Mouse (Mus musculus): ENCODE data around the gene Amigo3. TPM values are rescaled to one million over a fixed set of nuclear protein-coding genes. Genes with fewer than 3 reads are reported as not detected.

Gene Amigo3
- polyA plus RNA-seq, 1 experiment from 2014 or later, result 2.3 TPM

- 95% methylated on average over 7 of the region's 7 CpGs for whole genome bisulfite sequencing
- no peak overlapping the region for H3K4me2 ChIP-seq
- no peak overlapping the region for H3K27ac ChIP-seq (replicated peaks)
- H3K36me3 ChIP-seq, result peaks cover 72% of the 10 kb centered on the region
- no peak overlapping the region for H3K4me3 ChIP-seq
- H3K4me1 ChIP-seq, result peaks cover 22% of the 10 kb centered on the region
- no peak for ATAC-seq (ENCODE audit: extremely low read depth, insufficient number of reproducible peaks, low FRiP score, low TSS enrichment)
- H3K9ac ChIP-seq, result no peak overlapping the region
- no peaks in the 10 kb centered on the region for H3K9me3 ChIP-seq
- no peaks in the 10 kb centered on the region for H3K27me3 ChIP-seq (replicated peaks)
Measured at GRCm38 (mm10) chr9:108090611-108091120, 37.7 kb downstream of the Amigo3 start.

GRCm38 (mm10) chr9:108093586-108093985 is 40.6 kb downstream of the Amigo3 start:
- WGBS, result 62% methylated on average over 10 of the region's 10 CpGs
- H3K4me3 ChIP-seq, result peak overlapping the region; percentile 80
- H3K36me3 ChIP-seq, result peaks cover 43% of the 10 kb centered on the region
- ATAC-seq (ENCODE audit: extremely low read depth, insufficient number of reproducible peaks, low FRiP score, low TSS enrichment), result no peak
- no peaks in the 10 kb centered on the region for H3K9me3 ChIP-seq
- peak overlapping the region; percentile 82 for H3K27ac ChIP-seq (replicated peaks)
- H3K4me2 ChIP-seq, result peak overlapping the region; percentile 100
- peak overlapping the region; percentile 91 for H3K9ac ChIP-seq
- H3K4me1 ChIP-seq, result peaks cover 50% of the 10 kb centered on the region
- H3K27me3 ChIP-seq (replicated peaks), result no peaks in the 10 kb centered on the region

- under 1% methylated on average over 50 of the region's 52 CpGs for WGBS
- Histone ChIP-seq H3K27ac (replicated peaks) (peak within 1 kb of the TSS; percentile 82), H3K27me3 (replicated peaks) (no peaks in the 10 kb centered on the region), H3K4me1 (peaks cover 52% of the 10 kb centered on the region), H3K4me2 (peak within 1 kb of the TSS; percentile 100), H3K9me3 (no peaks in the 10 kb centered on the region), H3K4me3 (peak within 1 kb of the TSS; percentile 80), H3K9ac (peak within 1 kb of the TSS; percentile 91), H3K36me3 (peaks cover 35% of the 10 kb centered on the region)
- ATAC-seq (ENCODE audit: extremely low read depth, insufficient number of reproducible peaks, low FRiP score, low TSS enrichment), result peak; percentile 91
Measured at GRCm38 (mm10) chr9:108094184-108094941, 41.4 kb downstream of the Amigo3 start, which contains the start of gene Apeh. Gene Apeh (minus strand): TSS chr9:108094606.

GRCm38 (mm10) chr9:108094998-108095411 is 42.0 kb downstream of the Amigo3 start:
- Histone ChIP-seq H3K27ac (replicated peaks) (peak overlapping the region; percentile 82), H3K27me3 (replicated peaks) (no peaks in the 10 kb centered on the region), H3K9me3 (no peaks in the 10 kb centered on the region), H3K4me3 (peak overlapping the region; percentile 80), H3K4me2 (peak overlapping the region; percentile 100), H3K9ac (peak overlapping the region; percentile 91), H3K36me3 (peaks cover 29% of the 10 kb centered on the region), H3K4me1 (peaks cover 52% of the 10 kb centered on the region)
- WGBS, result 0% methylated on average over 16 of the region's 16 CpGs
- peak; percentile 10; the same call in 1 of the 2 replicates for ATAC-seq (ENCODE audit: extremely low read depth, insufficient number of reproducible peaks, low FRiP score, low TSS enrichment)

DNA sequence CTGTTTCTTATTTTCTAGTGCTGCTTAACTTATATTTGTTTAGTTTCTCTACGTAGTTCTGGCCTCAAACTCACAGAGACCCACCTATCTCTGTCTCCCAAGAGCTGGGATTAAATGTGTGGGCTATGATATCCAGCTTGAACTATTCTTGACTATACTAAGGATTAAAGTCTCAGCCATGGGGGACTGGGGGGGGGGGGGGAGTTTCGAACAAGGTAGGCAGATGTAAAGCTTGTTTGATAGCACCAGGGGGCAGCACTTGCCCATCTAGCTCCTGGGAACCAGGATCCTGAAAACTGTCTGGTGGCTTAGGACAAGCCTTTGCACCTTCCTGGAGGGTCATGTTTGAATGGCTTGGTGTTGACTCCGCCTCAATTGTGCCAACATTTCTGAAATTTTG is 42.6 kb downstream of the Amigo3 start:
- Histone ChIP-seq H3K36me3 (peaks cover 24% of the 10 kb centered on the region), H3K4me2 (peak overlapping the region; percentile 100), H3K27me3 (replicated peaks) (no peaks in the 10 kb centered on the region), H3K9me3 (no peaks in the 10 kb centered on the region), H3K27ac (replicated peaks) (peak overlapping the region; percentile 82), H3K4me3 (peak overlapping the region; percentile 80), H3K9ac (peak overlapping the region; percentile 91), H3K4me1 (peaks cover 52% of the 10 kb centered on the region)
- ATAC-seq (ENCODE audit: extremely low read depth, insufficient number of reproducible peaks, low FRiP score, low TSS enrichment), result no peak
- WGBS, result 10% methylated on average over 3 of the region's 3 CpGs

DNA sequence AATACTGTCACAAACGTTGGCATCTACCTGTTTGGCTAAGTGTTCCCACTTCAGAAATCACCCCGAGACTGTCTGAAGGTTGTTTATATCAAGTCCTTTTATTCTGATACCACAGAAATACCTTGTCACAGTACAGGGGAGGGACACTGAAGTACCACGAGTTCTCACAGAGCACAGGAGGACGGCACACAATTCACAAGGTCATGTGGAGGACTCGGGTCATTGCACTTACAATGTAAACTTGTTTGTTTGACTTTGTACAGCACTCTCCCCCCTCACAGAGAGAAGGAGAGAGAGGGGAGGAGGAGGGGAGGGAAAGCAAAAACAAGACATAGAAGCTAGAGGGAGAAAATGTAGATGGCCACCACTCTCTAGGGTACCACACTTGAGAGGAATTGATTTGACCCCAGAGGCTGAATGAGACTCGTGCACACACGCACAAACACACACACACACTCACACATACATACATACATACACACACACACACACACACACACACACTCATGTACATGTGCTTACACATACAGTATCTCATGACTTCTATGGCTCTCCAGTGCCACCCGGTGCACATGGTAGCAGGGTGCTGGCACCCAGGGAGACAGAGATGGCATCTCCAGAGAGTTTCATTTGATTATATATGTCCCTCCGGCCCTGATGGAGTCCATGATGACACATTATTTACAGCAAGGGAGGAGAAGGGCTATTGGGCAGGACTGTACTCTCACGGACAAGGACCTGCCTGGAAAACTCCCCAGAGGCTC is 43.2 kb downstream of the Amigo3 start:
- Histone ChIP-seq H3K4me3 (peak overlapping the region; percentile 80; the same call in 1 of the 2 replicates), H3K9me3 (no peaks in the 10 kb centered on the region), H3K9ac (peak overlapping the region; percentile 62; the same call in 1 of the 2 replicates), H3K4me2 (peak overlapping the region; percentile 100), H3K27ac (replicated peaks) (peak overlapping the region; percentile 49), H3K36me3 (peaks cover 18% of the 10 kb centered on the region), H3K27me3 (replicated peaks) (no peaks in the 10 kb centered on the region), H3K4me1 (peaks cover 52% of the 10 kb centered on the region)
- WGBS, result 59% methylated on average over 10 of the region's 10 CpGs
- no peak for ATAC-seq (ENCODE audit: extremely low read depth, insufficient number of reproducible peaks, low FRiP score, low TSS enrichment)

GRCm38 (mm10) chr9:108099619-108100018 is 46.7 kb downstream of the Amigo3 start:
- no peak for ATAC-seq (ENCODE audit: extremely low read depth, insufficient number of reproducible peaks, low FRiP score, low TSS enrichment)
- WGBS, result 86% methylated on average over 8 of the region's 8 CpGs
- Histone ChIP-seq H3K9ac (no peak overlapping the region), H3K4me3 (no peak overlapping the region), H3K4me1 (peaks cover 41% of the 10 kb centered on the region), H3K27me3 (replicated peaks) (no peaks in the 10 kb centered on the region), H3K36me3 (no peaks in the 10 kb centered on the region), H3K9me3 (no peaks in the 10 kb centered on the region), H3K4me2 (no peak overlapping the region), H3K27ac (replicated peaks) (no peak overlapping the region)

DNA sequence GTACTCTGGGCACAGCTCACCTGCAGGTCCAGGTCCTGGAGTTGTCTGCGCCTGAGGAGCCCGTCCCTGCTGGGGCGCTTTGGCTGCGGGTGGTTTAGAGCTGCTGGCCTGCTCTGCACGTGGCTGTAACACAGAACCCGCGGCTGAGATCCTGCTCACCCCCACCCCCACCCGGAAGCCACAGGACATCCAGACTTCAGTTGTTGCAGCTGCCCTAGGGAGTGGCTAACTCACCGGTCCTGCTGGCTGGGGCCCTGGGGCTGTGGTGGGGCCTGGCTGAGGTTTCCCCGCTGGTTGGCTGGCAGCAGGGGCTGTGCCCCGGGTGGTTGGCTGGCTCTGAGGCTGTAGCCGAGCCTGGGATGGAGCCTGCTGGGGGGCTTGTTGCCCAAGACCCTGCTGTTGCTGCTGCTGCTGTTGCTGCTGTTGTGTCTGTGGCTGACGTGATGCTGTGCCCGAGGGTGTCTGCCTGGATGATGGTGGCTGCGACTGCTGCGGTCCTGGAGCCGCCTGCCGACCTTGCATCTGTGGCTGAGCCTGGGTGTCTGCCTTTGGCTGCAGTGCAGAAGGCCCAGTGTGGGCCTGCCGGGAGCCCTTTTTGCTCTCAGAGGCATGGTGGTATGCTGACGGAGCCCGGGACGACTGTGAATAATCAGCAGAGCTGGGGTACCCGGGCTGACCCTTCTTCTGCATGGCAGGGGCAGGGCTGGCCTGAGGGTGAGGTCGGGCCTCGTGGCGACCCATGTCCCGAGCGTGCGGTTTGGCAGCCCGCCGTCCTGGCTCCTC is 52.0 kb downstream of the Amigo3 start:
- 42% methylated on average over 30 of the region's 31 CpGs for WGBS
- peak overlapping the region; percentile 44 for H3K4me2 ChIP-seq
- H3K9me3 ChIP-seq, result no peaks in the 10 kb centered on the region
- peak overlapping the region; percentile 69 for H3K9ac ChIP-seq
- H3K27ac ChIP-seq (replicated peaks), result no peak overlapping the region
- H3K4me1 ChIP-seq, result peaks cover 23% of the 10 kb centered on the region
- H3K27me3 ChIP-seq (replicated peaks), result peaks cover 18% of the 10 kb centered on the region
- peak; percentile 1; the same call in 1 of the 2 replicates for ATAC-seq (ENCODE audit: extremely low read depth, insufficient number of reproducible peaks, low FRiP score, low TSS enrichment)
- peak overlapping the region; percentile 8; the same call in 1 of the 2 replicates for H3K4me3 ChIP-seq
- no peaks in the 10 kb centered on the region for H3K36me3 ChIP-seq

Small RNA genes lying within 50 kb of the gene (microRNA-seq; reads per million reads assigned to microRNA genes)
- not detected for gene Gm47303
- not detected for gene Mir7088

Other genes with a start within 250 kb of the Amigo3 start
- 46.5 and 48.4 TPM in 2 replicates for gene Rbm6, start 179.9 kb upstream of the Amigo3 start, polyA plus RNA-seq (2015; fragmentation: Nextera tagmentation; extraction: Ambion mirVana)
- 8.1 and 9.1 TPM in 2 replicates for gene Mon1a, start 165.0 kb upstream of the Amigo3 start, polyA plus RNA-seq (2015; fragmentation: Nextera tagmentation; extraction: Ambion mirVana)
- 2.7 and 4.1 TPM in 2 replicates for gene Mst1r, start 146.3 kb upstream of the Amigo3 start, polyA plus RNA-seq (2015; fragmentation: Nextera tagmentation; extraction: Ambion mirVana)
- not detected in 2 replicates for gene Actl11, start 124.7 kb upstream of the Amigo3 start, polyA plus RNA-seq (2015; fragmentation: Nextera tagmentation; extraction: Ambion mirVana)
- gene Camkv, start 117.5 kb upstream of the Amigo3 start, polyA plus RNA-seq (2015; fragmentation: Nextera tagmentation; extraction: Ambion mirVana), result 0.63 and 1.0 TPM in 2 replicates
- 11.9 and 12.4 TPM in 2 replicates for gene Traip, start 103.0 kb upstream of the Amigo3 start, polyA plus RNA-seq (2015; fragmentation: Nextera tagmentation; extraction: Ambion mirVana)
- 31.7 and 35.0 TPM in 2 replicates for gene Uba7, start 77.7 kb upstream of the Amigo3 start, polyA plus RNA-seq (2015; fragmentation: Nextera tagmentation; extraction: Ambion mirVana)
- gene Gm20661, start 70.1 kb upstream of the Amigo3 start, polyA plus RNA-seq (2015; fragmentation: Nextera tagmentation; extraction: Ambion mirVana), result 3.8 and 4.6 TPM in 2 replicates
- gene Inka1, start 67.3 kb upstream of the Amigo3 start, polyA plus RNA-seq (2015; fragmentation: Nextera tagmentation; extraction: Ambion mirVana), result 50.6 and 52.7 TPM in 2 replicates
- 7.6 and 7.7 TPM in 2 replicates for gene Cdhr4, start 60.7 kb upstream of the Amigo3 start, polyA plus RNA-seq (2015; fragmentation: Nextera tagmentation; extraction: Ambion mirVana)
- gene Gm20662, start 56.8 kb upstream of the Amigo3 start, polyA plus RNA-seq (2015; fragmentation: Nextera tagmentation; extraction: Ambion mirVana), result 0.71 TPM in 1 of 2 replicates, not detected in the other
- gene Ip6k1, start 50.7 kb upstream of the Amigo3 start, polyA plus RNA-seq (2015; fragmentation: Nextera tagmentation; extraction: Ambion mirVana), result 37.0 and 40.7 TPM in 2 replicates
- gene Gmppb, start 3.9 kb upstream of the Amigo3 start, polyA plus RNA-seq (2015; fragmentation: Nextera tagmentation; extraction: Ambion mirVana), result 21.4 and 23.3 TPM in 2 replicates
- gene Mst1, start 27.3 kb downstream of the Amigo3 start, polyA plus RNA-seq (2015; fragmentation: Nextera tagmentation; extraction: Ambion mirVana), result 0.20 and 0.59 TPM in 2 replicates
- gene Rnf123, start 30.2 kb downstream of the Amigo3 start, polyA plus RNA-seq (2015; fragmentation: Nextera tagmentation; extraction: Ambion mirVana), result 29.4 and 30.9 TPM in 2 replicates
- gene Apeh, start 41.4 kb downstream of the Amigo3 start, polyA plus RNA-seq (2015; fragmentation: Nextera tagmentation; extraction: Ambion mirVana), result 51.3 and 62.5 TPM in 2 replicates
- gene Bsn, start 137.2 kb downstream of the Amigo3 start, polyA plus RNA-seq (2015; fragmentation: Nextera tagmentation; extraction: Ambion mirVana), result 0.32 and 0.36 TPM in 2 replicates
- 136 and 138 TPM in 2 replicates for gene Dag1, start 210.8 kb downstream of the Amigo3 start, polyA plus RNA-seq (2015; fragmentation: Nextera tagmentation; extraction: Ambion mirVana)
- 23.6 and 24.3 TPM in 2 replicates for gene Nicn1, start 237.3 kb downstream of the Amigo3 start, polyA plus RNA-seq (2015; fragmentation: Nextera tagmentation; extraction: Ambion mirVana)
- 10.9 and 12.9 TPM in 2 replicates for gene Amt, start 243.7 kb downstream of the Amigo3 start, polyA plus RNA-seq (2015; fragmentation: Nextera tagmentation; extraction: Ambion mirVana)

Data from heart, embryonic 13.5 days (tissue).